Comparison of ENCODE assay signal across 28 mouse cellular contexts in genomic region chr5:122043567-122043966, GRCm38 (mm10). TPM values are rescaled to one million over a fixed set of nuclear protein-coding genes. Genes with fewer than 3 reads are reported as not detected.
DNase-seq lines count a peak whose midpoint lies in the region; ATAC-seq lines count a peak whose summit lies in the region.
"Had no signal": no experiment of that assay in that cellular context is flagged by ENCODE, and none has a peak within 500 bp of the region (broad histone marks: within the 10 kb centered on the region; RNA-seq: fewer than 3 reads in every experiment).

No protein-coding gene starts in this region.

- ATAC-seq in hindbrain, embryonic 12.5 days (ENCODE audit: low FRiP score), result no peak
- no peak for ATAC-seq in hindbrain, embryonic 13.5 days (ENCODE audit: low FRiP score)
- ATAC-seq in neural tube, embryonic 15.5 days (ENCODE audit: low FRiP score), result no peak
- no peak for ATAC-seq in erythroid progenitor cell, adult 5-6 weeks (replicated peaks; ENCODE audit: low FRiP score, poor library complexity, severe bottlenecking)
- ATAC-seq: activated CD4-positive, CD25-positive, alpha-beta regulatory T cell, adult 4 months; Patski had no signal

- H3K9me3 ChIP-seq in hindbrain, embryonic 12.5 days (replicated peaks), result no peaks in the 10 kb centered on the region
- H3K9me3 ChIP-seq in hindbrain, embryonic 13.5 days, result no peaks in the 10 kb centered on the region
- no peaks in the 10 kb centered on the region for H3K9me3 ChIP-seq in neural tube, embryonic 15.5 days (replicated peaks)
- H3K9me3 ChIP-seq: forebrain, embryonic 12.5 days; G1E; heart, embryonic 15.5 days; hindbrain, embryonic 15.5 days had no signal

- DNase-seq in R1 (ENCODE audit: low read depth, low spot score), result peak; percentile 16
- peak; percentile 63 to 79 for DNase-seq in frontal cortex, postnatal 36 days (ENCODE audit: low spot score in 2 of 2)
- DNase-seq in right cerebral cortex, postnatal 10 days (ENCODE audit: low spot score in 2 of 2), result peak; percentile 62 to 74
- DNase-seq in adrenal gland, postnatal 14 days, result no peak
- DNase-seq: adrenal gland, adult 8-10 months; cerebellum, adult 9-10 months; gastrocnemius, postnatal 36 days; heart, postnatal 36 days; kidney, adult 2 months; kidney, postnatal 10 days; lung, postnatal 14 days had no signal

- no peak overlapping the region for H3K27ac ChIP-seq in hindbrain, embryonic 12.5 days
- no peak overlapping the region for H3K27ac ChIP-seq in hindbrain, embryonic 13.5 days
- H3K27ac ChIP-seq in neural tube, embryonic 15.5 days (replicated peaks), result no peak overlapping the region
- H3K27ac ChIP-seq: forebrain, embryonic 12.5 days; heart, embryonic 15.5 days; hindbrain, embryonic 15.5 days had no signal

- no peak overlapping the region for H3K4me2 ChIP-seq in hindbrain, embryonic 12.5 days (replicated peaks)
- H3K4me2 ChIP-seq in hindbrain, embryonic 13.5 days, result no peak overlapping the region
- H3K4me2 ChIP-seq in neural tube, embryonic 15.5 days, result no peak overlapping the region
- H3K4me2 ChIP-seq: forebrain, embryonic 12.5 days; heart, embryonic 15.5 days; hindbrain, embryonic 15.5 days; midbrain, embryonic 11.5 days had no signal

- peaks cover 39% of the 10 kb centered on the region for H3K4me1 ChIP-seq in hindbrain, embryonic 12.5 days
- H3K4me1 ChIP-seq in hindbrain, embryonic 13.5 days (replicated peaks), result peaks cover 67% of the 10 kb centered on the region
- H3K4me1 ChIP-seq in neural tube, embryonic 15.5 days, result peaks cover 46% of the 10 kb centered on the region

- H3K9ac ChIP-seq in hindbrain, embryonic 12.5 days, result peak overlapping the region; percentile 9; the same call in 1 of the 2 replicates
- H3K9ac ChIP-seq in hindbrain, embryonic 13.5 days, result no peak overlapping the region
- H3K9ac ChIP-seq in neural tube, embryonic 15.5 days (replicated peaks), result no peak overlapping the region
- H3K9ac ChIP-seq: forebrain, embryonic 12.5 days; heart, embryonic 15.5 days; hindbrain, embryonic 15.5 days had no signal

- H3K27me3 ChIP-seq in hindbrain, embryonic 12.5 days, result 0 out of 2 replicates have a peak, but pooled peaks cover 6% of the 10 kb centered on the region
- 0 out of 2 replicates have a peak, but pooled peaks cover 4% of the 10 kb centered on the region for H3K27me3 ChIP-seq in hindbrain, embryonic 13.5 days
- 0 out of 2 replicates have a peak, but pooled peaks cover 3% of the 10 kb centered on the region for H3K27me3 ChIP-seq in neural tube, embryonic 15.5 days (replicated peaks)
- H3K27me3 ChIP-seq: hindbrain, embryonic 15.5 days had no signal

- 84% methylated on average over 11 of the region's 11 CpGs for WGBS in hindbrain, embryonic 12.5 days
- 87% methylated on average over 11 of the region's 11 CpGs for WGBS in hindbrain, embryonic 13.5 days
- WGBS in neural tube, embryonic 15.5 days, result 90% methylated on average over 11 of the region's 11 CpGs

- no peak overlapping the region for H3K4me3 ChIP-seq in hindbrain, embryonic 12.5 days
- H3K4me3 ChIP-seq in hindbrain, embryonic 13.5 days, result no peak overlapping the region
- no peak overlapping the region for H3K4me3 ChIP-seq in neural tube, embryonic 15.5 days (replicated peaks)
- H3K4me3 ChIP-seq: forebrain, embryonic 12.5 days; heart, embryonic 15.5 days; hindbrain, embryonic 15.5 days had no signal

- H3K36me3 ChIP-seq in hindbrain, embryonic 12.5 days, result 0 out of 2 replicates have a peak, but pooled peaks cover 4% of the 10 kb centered on the region
- H3K36me3 ChIP-seq in hindbrain, embryonic 13.5 days, result peaks cover 4% of the 10 kb centered on the region; the same call in 1 of the 2 replicates
- no peaks in the 10 kb centered on the region for H3K36me3 ChIP-seq in neural tube, embryonic 15.5 days
- H3K36me3 ChIP-seq: G1E; heart, embryonic 15.5 days; hindbrain, embryonic 15.5 days had no signal

RNA-seq across cellular contexts. Expression of gene Cux2, which starts 6.3 kb away (rescaled TPM):
- polyA plus RNA-seq in hindbrain, embryonic 12.5 days (2016; fragmentation: Nextera tagmentation; extraction: Ambion mirVana), result 25.7 and 27.0 TPM in 2 replicates
- polyA plus RNA-seq in hindbrain, embryonic 13.5 days (2015; fragmentation: Nextera tagmentation; extraction: Ambion mirVana), result 28.1 and 29.1 TPM in 2 replicates
- 18.0 and 19.9 TPM in 2 replicates for polyA plus RNA-seq in neural tube, embryonic 15.5 days (2015; fragmentation: Nextera tagmentation; extraction: Ambion mirVana)
- 16.6 and 17.7 TPM in 2 replicates for total RNA-seq in adrenal gland, postnatal 14 days (2021)
- not detected in 2 replicates for total RNA-seq in erythroid progenitor cell, adult 5-6 weeks (2015; ENCODE audit: low replicate concordance)
- not detected in 2 replicates for total RNA-seq in erythroid progenitor cell, adult 5-6 weeks (2017; ENCODE audit: low replicate concordance)
- total RNA-seq: common myeloid progenitor, adult 5-6 weeks had no signal
- polyA plus RNA-seq: G1E had no signal

RNA-seq across cellular contexts. Expression of gene Myl2, which starts 57.2 kb away (rescaled TPM):
- polyA plus RNA-seq in hindbrain, embryonic 12.5 days (2016; fragmentation: Nextera tagmentation; extraction: Ambion mirVana), result 2.5 and 3.0 TPM in 2 replicates
- polyA plus RNA-seq in hindbrain, embryonic 13.5 days (2015; fragmentation: Nextera tagmentation; extraction: Ambion mirVana), result 3.7 and 7.3 TPM in 2 replicates
- polyA plus RNA-seq in neural tube, embryonic 15.5 days (2015; fragmentation: Nextera tagmentation; extraction: Ambion mirVana), result 1.8 and 4.7 TPM in 2 replicates
- not detected in 2 replicates for total RNA-seq in adrenal gland, postnatal 14 days (2021)
- total RNA-seq in erythroid progenitor cell, adult 5-6 weeks (2015; ENCODE audit: low replicate concordance), result not detected in 2 replicates
- 8.2 TPM in 1 of 2 replicates, not detected in the other for total RNA-seq in erythroid progenitor cell, adult 5-6 weeks (2017; ENCODE audit: low replicate concordance)
- total RNA-seq: adrenal gland, adult 8-10 months; common myeloid progenitor, adult 5-6 weeks; G1E; megakaryocyte progenitor cell, adult 5-6 weeks had no signal
- polyA plus RNA-seq: activated CD4-positive, CD25-positive, alpha-beta regulatory T cell, adult 4 months; G1E; intestine, embryonic 14.5 days; liver, adult 2 months; Patski; small intestine, adult 2 months; urinary bladder, adult 2 months had no signal
